Mouse (Mus musculus): ENCODE data around the gene Brix1. TPM values are rescaled to one million over a fixed set of nuclear protein-coding genes. Genes with fewer than 3 reads are reported as not detected.
"Not testable (repeated sequence)": the region's sequence is repeated elsewhere in the genome, so short reads cannot be mapped to it uniquely, and the experiment has no call there.

Brix1 gene
- 10 to 100 TPM; 23.0 to 26.3 TPM for total RNA-seq (2021)
- long read RNA-seq, experiment 1, transcript Brix1-201 (10 exons, 2,664 nt): major isoform, 42 of 45 reads
- long read RNA-seq, experiment 1, partial matches to known transcripts: 1 of 45 reads
- long read RNA-seq, experiment 1, other reads (novel, unspliced or antisense): 2 of 45 reads
- long read RNA-seq, experiment 2, transcript Brix1-201 (10 exons, 2,664 nt): major isoform, 68 of 68 reads
- long read RNA-seq, experiment 2, partial matches to known transcripts: 0 of 68 reads
- long read RNA-seq, experiment 2, other reads (novel, unspliced or antisense): 0 of 68 reads

DNA sequence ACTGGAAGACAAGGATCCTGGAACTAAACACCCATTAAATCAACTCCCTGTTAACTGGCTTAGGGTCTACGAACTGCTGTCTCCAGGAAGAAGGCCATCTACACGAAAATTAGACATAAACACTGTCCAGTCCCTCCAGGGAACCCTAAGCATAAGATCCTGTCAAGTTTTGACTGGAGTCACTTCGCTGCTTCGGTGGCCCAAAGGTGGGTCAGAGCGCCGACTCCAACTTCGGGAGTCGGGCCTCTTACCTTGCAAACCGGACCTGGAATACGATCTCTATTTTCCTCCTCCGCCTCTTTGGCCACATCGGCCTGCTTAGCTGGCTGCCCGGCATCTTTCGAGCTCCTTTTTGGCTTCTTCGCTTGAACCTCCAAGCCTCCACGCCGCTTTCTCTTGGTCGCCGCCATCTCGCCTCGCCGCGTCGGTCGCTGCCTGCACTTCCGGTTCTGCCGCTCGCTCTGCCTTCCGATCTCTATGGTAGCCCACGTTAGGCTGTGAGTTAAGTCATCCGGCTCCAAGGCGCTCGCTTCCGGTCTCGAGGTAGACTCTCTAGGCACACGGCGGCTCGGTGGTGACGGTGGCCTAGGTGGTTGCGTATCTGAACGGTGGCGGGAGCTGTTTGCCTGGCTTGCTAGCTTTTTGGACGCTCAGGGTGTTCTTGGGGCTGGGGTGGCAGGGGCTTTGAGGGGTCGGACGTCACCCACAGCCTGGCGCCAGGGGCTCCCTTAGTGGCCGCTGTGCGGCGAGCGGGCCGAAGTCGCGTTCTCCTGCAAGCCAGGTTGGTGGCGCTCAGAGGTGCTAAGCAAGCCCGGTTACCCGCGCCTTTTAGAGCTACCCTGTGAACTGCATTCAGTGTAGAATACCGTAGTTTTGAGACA is at the start of gene Brix1, which contains the start of gene Rad1:
Brix1 (minus strand) TSS at position 464 of the 881 bp plus-strand sequence.
Rad1 (plus strand) TSS at position 535 of the 881 bp plus-strand sequence.
- peak; percentile 85 for DNase-seq

DNA sequence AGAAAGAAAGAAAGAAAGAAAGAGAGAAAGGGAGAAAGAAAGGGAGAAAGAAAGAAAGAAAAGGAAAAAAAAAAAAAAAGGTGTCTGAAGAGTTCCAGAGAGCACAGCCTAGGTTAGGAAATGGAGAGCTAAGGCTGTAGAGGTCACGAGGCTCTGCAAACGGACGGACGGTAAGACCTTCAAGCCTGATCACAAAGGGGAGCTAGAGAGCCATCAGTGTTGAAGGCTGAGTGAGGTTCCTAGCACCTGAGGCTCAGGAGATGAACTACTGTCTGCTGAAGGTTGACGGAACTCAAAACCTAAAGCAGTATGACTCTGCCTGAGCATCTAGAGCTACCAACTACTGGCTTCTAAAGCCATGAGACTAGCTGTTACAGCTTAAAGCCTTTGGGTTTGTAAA is 48.8 kb upstream of the Brix1 start:
- no peak for DNase-seq

DNA sequence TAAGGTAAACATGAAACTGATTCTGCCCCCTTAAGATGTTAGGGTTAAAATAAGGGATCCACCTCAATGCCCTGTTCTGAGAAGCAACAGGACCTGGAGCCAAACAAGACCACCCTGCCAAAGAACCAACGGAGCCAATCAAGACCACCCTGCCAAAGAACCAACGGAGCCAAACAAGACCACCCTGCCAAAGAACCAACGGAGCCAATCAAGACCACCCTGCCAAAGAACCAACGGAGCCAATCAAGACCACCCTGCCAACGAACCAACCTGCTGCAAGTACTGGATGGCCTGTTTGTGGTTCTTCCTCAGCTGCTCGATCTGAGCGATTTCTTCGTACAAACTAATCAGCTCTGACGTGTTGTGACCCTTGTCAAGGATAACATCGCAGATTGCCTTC is 47.6 kb upstream of the Brix1 start:
- DNase-seq: not testable (repeated sequence)

DNA sequence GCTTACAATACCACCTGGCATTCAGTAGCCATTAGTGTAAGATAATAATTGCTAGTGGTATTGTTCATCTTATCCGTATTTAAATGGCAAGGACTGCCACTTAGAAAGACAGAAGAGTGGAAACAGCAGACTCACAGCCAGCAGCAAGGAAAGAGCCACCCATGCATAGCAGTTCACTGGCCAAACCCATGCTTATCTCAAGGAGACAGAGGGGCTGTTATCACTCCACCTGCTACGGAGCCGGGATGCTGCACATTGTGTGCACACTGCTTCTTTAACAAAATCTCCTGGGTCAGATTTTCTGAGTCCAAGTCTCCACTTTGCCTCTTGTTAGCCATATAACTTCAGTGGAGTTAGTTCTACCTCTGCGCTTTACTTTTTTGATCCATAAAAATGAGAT is 45.6 kb upstream of the Brix1 start:
- no peak for DNase-seq

DNA sequence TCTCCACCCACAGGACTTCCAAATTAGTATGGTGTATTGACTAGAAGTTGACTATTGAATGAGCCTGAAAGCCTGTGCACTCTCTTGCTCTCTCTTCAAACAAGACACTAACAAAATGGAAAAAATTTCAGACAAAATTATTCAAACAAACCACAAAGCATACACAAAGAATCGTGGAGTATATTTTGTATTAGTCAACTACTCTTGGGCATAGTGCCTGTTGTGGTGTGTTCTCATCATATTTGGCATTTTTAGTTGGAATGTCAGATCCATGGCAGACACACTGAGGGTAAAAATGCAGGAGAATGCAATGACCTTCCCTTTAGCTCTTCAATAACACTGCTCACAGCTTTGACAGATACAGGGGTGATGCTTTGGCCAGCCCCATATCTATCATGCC is 40.1 kb upstream of the Brix1 start:
- DNase-seq: no peak

DNA sequence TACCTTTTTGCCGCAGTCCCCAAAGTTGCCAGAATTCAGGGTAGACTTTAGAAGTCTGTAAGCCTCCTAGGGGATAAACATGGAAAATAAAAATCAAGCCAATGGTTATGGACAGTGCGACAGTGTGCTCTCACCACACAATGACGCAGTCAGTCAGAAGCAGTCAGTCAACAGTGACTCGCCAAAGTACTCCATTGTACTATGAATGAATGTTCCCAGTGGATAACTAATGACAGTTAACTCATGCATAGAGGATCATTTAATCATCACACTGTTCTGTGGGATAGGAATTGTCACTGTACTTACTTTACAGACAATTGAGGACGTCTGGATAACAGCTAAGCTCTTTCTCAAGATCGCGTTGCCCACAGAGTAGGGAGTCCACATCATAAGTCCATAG is 29.4 kb upstream of the Brix1 start:
- DNase-seq: no peak

DNA sequence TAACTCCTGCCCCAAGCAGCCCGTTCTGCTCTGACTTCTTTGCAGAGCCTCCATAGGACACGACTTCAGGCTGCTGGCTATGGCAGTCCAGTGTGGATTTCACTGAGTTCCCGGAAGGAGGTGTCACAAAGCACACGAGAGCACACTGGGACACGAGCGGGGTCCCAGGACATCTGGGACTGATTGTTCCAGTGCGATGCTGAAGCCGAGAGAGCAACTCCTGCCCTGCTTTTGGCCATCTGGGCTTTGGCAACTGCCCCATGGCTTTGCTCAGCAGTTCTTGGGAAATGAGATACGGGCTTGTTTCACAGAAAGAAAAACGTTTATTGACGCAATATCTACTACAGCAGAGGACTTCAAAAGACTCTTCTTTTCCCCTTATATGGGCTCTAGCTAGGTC is 20.4 kb upstream of the Brix1 start:
- DNase-seq: peak; percentile 29

DNA sequence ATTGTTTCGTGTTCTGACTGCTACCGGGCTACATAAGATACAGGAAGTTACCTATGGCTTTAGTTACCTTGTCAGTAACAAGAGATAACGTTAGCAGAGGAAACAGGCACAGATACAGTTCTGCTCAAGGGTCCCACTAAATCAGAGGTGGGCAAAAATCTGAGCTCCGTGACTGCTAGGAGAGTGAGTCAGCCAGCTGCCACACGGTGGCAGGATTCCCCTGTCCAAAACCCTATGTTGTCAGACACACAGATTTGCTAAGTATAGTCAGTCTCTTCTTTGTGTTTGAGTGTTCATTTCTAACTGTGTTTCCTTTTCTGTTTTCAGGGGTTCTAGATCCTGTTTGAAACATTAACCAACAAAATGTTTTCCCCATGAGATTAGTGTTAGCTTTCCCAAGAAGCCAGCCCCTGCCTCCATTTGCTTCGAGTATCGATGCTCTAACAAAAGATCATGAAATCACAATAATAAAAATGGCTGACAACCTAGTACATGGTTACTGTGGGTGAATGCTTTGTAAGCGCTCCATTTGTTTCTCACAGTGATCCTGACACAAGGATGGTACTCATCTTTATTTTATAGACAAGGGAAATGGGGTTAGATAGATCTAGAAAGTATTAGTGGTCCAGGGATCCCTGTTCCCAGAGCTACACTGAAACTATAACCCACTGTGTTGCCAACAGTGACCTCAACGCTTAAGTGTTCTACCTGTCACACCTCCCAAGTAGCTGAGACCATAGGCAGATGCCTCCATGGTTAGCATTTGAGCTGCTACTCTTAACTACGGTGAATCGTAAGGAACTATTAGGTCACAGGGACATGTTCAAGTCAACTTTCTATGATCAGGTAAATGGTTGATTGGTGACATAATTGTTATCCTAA is 15.3 kb upstream of the Brix1 start:
- peak; percentile 53 for DNase-seq

DNA sequence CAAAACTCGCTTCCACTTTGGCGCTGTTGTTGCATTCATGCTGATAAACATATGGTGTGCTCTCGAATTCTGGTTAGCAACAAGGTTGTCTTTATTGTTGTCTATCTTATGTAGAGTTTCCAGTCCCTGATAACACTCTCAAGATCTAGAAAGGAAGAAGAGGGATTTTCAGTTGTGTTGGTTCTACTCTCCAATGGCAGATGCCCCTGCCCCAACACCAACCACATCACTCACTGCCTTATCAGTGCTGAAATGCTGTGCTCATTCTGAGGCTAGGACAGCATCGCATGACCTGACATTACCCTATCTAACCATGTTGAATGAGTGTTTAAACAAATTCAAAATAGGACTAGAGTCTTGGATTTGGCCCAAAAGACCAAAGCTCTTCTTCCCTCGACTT is 14.3 kb upstream of the Brix1 start:
- no peak for DNase-seq

DNA sequence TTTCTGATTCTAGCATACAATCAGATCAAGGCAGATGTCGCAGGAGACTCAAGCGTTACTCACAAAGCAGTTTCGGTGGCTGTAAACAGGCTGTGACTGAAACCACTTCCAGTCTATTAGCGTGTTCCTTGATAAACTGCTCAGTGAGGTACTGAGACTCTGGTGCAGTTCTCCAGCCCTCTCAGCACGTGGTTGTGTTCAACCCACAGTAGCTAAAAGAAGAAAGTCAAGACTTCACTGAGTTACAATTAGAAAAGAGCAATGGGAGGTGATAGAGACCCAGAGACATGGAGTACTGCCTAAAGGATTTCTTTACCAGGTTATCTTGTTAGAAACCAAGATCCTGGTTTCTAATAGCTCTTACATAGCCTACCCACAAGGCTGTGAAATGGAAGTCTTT is 13.8 kb upstream of the Brix1 start:
- DNase-seq: no peak

DNA sequence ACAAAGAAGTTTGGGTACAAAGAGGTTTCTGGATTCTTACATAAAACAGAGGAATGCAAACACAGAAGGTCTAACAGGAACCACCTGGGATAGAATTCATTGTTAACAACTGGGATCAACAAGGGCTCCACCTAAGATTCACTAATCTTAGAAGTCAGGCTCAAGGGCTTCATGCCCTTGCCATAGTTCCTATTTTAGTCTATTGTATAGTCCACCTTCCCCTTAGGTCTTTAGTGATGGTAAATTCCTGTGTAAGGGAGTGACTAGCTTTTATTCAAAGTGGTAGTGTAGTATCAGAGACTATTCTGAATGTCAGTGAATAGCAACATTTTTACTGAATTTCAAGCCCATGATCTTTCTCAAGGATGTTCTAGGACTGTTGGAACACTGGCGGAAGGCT is 10.9 kb upstream of the Brix1 start:
- DNase-seq: not testable (repeated sequence)

DNA sequence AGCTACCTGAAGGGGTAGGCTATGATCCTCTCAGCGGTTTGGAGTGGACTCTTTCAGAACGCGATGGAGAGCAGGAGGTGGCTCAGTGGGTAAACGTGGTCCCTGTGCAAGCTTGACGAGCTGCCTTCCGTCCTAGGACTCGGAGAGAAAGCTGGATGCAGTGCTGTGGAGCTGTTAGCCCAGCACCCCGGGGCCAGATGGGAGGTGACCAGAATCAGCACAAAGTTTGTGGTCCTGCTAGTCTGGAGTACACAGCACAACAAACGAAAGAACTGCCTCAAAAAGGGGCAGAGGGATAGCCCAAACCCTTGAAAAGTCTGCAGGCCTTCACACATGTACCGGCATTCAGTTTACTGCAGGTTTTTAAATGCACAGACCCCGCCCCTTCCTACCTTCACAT is 10.2 kb upstream of the Brix1 start:
- DNase-seq: no peak

DNA sequence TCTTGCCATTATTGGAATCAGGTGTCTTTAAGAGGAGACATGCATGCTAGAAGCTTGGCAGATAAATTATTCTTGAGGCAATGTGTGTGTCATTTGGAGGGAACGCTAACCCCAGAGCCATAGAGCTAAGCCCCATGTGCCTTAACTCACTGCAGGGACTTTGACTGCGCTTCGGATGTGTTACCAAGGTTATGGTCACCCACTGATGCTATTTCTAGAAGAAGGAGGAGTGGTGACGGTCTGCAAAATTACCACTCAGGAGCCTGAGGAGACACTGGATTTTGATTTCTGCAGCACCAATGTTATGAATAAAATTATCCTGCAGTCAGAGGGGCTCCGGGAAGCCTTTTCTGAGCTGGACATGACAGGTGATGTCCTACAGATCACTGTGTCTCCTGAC is 4.4 kb upstream of the Brix1 start:
- DNase-seq: no peak

DNA sequence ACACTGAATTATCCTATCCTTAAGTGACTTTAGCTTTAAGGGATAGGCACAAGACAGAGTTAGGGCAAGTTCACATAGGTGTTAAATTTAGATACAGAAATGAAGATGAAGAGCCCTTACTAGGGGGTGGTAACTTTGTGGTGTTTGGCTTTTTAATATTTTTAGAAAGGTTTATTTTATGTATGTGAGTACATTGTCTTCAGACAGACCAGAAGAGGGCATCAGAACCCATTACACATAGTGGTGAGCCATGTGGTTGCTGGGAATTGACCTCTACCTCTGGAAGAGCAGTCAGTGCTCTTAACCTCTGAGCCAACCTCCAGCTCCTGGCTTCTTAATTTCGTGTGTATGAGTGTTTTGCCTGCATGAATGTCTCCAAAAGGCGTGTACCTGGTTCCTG is 1.5 kb upstream of the Brix1 start:
- DNase-seq: no peak

DNA sequence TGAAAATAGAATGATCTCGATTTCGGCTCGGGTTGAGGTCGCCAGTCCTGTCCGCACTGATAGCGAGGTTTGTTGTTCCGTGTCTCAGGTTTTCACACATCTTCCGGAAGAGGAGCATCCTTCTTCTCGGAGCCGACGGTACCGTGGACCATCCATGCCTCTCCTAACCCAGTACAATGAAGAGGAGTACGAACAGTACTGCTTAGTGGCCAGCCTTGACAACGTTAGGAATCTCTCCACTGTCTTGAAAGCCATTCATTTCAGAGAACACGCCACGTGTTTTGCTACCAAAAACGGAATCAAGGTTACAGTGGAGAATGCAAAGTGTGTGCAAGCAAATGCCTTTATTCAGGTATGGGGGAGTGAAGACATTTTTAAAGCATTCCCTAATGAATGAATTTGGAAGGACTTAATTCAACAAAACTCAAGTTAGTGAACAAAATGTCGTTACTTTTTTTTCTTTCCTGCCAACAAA is 655 bp upstream of the Brix1 start:
- DNase-seq: no peak

DNA sequence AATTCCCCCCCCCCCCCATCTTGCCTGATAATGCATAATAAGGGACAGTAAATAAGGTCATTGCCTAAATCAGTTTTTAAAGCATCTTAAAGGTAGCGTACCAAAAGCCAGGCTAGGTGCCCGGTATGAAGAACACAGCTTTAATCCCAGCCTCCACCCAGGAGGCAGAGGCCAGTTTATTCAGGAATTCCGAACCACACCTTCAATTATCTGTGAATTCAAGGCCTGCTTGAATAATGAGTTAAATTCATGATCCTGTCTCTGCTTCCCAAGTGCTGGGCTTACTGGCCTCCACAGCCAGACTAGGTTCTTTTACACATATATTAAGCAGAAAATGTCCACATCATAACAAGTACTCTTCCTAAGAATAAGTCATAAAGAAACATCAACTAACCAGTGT is 14.8 kb downstream of the Brix1 start:
- no peak for DNase-seq

DNA sequence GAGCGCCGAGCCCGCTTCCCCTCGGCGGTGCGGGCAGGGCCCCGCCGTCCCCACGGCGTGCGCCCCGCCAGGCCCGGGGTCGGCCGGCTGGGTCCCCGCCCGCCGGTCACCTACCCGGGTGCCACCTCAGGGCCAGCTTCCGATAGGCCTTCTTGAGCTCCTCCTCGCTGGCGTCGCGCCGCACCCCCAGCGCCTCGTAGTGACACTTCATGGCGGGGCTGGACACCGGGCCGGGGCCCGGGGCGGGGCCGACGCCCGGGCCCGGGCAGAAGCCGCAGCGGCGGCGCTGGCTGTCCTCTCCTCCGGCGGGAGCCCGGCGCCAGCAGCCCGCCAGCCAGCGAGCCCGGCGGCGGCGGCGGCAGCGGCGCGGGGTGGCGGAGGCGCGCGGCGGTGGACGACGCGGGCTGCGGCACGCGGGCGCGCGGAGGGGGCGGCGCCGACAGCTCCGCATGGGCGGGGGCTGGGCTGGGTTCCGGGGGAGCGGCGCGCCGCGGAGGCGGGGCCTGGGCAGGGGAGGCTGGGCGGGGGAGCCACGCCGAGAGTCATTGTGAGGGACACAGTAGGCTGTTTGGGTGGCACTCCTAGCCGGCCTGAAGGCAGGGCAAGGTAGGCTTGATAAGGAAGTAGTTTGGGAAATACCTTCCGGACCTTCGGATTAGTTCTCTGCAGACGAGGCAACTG is 15.5 kb downstream of the Brix1 start, which contains the start of gene Dnajc21:
Dnajc21 (minus strand) TSS at position 366 of the 681 bp plus-strand sequence.
- DNase-seq: peak; percentile 90

DNA sequence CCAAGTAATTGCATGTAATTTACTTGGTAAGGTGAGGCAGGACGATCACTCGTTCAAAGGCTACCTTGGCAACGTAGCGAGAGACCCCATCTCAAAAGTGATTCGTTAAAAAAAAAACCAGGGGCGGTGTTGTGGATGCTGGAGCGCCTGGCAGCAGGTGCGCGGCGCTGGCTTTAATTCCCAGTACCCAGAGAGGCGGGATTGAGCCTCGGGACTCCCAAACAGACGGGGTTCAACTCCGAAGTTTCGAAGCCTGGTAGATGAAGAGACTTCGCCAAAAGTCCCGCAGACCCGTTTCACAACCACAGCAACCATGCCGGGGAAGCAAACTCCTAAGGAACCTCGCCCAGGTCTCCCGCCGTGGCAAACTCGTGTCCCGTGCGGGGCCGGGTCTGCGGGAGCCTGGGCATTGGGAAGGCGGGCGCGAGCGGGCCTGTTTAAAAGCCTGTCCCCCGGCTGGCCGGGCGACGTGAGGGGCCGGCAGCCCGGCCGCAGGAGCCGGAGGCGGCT is 16.1 kb downstream of the Brix1 start:
- peak; percentile 44 for DNase-seq

DNA sequence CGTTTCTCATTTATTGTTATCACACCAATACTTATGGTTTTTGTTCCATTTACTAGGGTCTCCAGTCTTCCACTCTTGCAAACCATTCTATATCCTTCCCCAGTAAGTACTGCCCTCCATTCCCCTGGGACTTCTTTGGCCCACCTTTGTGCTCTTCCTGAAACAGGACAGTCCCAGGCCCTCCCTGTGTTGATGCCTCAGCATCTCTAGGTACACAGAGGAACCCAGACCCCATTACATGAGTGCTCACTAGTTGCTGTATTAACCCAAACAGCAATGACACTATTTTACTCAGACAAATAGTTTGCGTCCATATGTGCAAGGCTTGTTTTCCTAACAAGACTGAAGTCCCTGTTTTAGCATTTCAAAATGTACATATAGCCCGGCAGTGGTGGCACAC is 17.0 kb downstream of the Brix1 start:
- no peak for DNase-seq

DNA sequence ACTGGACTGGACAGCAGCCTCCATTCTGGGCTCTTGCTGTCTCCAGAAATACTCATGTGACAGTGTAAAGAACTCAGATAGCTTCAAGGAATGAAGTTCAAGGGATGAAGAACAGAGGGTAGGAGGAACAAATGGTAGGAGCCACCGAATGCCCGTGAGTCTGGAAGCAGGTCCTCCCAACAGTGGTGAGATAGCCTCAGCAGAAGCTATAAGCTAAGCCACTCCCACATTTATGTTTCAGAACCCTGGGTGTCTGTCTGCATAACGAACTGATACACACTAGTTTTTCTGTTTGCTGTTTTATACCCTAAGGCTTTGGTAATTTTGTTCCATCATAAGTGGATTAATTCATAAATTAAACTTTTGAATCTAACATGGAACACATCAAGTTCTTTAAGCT is 21.1 kb downstream of the Brix1 start:
- DNase-seq: no peak

DNA sequence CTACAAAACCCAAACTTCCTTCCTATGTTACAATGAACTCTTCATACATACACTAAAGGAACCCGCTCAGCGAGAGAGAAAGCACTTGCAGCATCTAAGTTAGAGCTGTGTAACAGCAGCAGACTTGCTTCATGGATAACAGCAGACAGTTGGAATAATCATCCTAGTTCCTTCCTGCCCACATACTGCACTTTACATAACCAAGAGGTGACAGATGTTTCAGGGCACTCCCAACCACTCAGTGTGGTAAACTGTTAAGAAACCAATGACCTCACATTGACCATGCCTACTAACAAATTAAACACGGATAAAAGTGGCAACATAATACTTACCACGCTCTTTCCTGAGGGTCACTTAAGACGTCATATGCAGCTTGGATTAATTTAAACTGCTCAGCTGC is 22.2 kb downstream of the Brix1 start:
- DNase-seq: no peak

DNA sequence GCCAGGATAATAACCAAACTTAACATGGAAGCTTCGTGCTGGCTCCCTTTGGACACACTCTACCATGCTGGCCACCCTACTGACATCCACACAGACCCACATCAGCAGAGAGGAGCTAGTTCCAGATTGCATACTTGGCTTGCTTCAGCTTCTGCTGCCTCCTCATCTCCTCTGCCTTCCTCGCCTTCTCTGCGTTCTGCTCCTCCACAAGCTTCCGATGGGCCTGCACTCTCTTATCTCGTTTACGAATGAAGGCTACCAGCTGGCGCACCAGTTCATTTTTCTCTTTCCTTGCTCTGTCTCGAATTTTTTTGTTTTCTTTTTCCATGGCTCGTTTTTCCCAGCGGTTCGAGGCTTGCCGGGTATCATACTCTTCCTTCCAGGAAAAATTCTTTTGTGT is 24.8 kb downstream of the Brix1 start:
- DNase-seq: no peak

All from gastrocnemius, postnatal 10 days (tissue).